Mouse (Mus musculus): ENCODE measurements around the gene Kxd1. TPM values are rescaled to one million over a fixed set of nuclear protein-coding genes. Genes with fewer than 3 reads are reported as not detected.
"Not testable (repeated sequence)": the region's sequence is repeated elsewhere in the genome, so short reads cannot be mapped to it uniquely, and the experiment has no call there.

The Kxd1 gene
- polyA plus RNA-seq, 1 experiment from 2014 or later: 45.5 TPM

DNA sequence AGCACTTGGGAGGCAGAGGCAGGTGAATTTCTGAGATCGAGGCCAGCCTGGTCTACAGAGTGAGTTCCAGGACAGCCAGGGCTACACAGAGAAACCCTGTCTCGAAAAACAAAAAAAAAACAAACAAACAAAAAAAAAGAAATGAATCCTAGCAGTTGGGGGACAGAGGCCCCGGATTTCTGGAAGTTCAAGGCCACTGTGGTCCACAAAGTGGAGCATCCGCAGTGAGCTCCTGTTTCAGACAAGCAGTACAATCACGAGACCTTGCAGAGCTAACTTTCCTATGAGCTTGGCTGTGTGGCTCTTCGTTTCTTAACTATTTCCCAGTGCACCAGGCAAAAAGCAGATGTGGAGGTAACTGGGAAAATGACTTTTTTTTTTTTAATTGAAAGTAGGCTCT is 16.6 kb downstream of the Kxd1 start:
- not testable (repeated sequence) for H3K9ac ChIP-seq (replicated peaks; ENCODE audit: low read depth, low read length); H3K27me3 ChIP-seq (replicated peaks; ENCODE audit: control insufficient read depth, insufficient read depth, low read length); H3K9me3 ChIP-seq (ENCODE audit: control insufficient read depth, low read length); ATAC-seq
- Histone ChIP-seq H3K4me3 (replicated peaks; ENCODE audit: low read length) (peak overlapping the region; percentile 87), H3K4me1 (replicated peaks; ENCODE audit: control insufficient read depth, insufficient read depth, low read length) (peaks cover 18% of the 10 kb centered on the region), H3K4me2 (ENCODE audit: low read length) (peak overlapping the region; percentile 49), H3K27ac (ENCODE audit: low read length) (peak overlapping the region; percentile 33), H3K36me3 (ENCODE audit: control insufficient read depth, insufficient read depth) (peaks cover 11% of the 10 kb centered on the region)
- 89% methylated on average over 6 of the region's 6 CpGs for WGBS

DNA sequence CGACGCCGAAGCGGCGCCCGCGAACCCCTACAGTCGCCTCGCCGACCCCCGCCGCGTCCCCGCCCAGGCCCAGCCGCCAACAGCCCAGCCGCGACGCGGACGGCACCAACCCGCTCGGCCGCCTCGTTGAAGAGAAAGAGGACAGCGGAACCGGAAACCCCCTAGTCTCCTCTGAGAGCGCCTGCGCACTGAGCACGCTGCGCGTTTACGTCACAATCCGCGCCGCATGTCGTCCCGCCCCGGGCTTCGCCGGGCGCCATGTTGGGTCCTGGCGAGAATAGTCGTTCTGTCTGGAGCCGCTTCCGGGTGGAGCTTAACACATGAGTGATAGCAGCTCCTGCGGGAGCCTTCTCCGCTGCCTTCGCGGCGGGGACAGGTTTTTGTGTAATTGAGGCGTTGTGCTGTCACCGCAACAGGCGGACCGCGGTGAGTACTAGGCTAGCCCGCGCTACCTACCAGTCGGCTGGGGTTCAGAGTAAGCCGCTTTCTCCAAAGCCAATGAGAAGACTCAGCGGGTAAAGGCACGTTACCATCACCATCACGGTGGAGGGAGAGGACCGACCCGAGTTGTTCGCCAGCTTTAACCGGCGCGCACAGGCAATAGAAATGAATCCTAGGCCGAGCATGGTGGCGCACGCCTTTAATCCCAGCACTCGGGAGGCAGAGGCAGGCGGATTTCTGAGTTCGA is 17.4 kb downstream of the Kxd1 start, which contains the start of gene Uba52:
Gene Uba52 (minus strand): TSS at position 574 of the 688 bp plus-strand sequence.
- peaks cover 11% of the 10 kb centered on the region for H3K36me3 ChIP-seq (ENCODE audit: control insufficient read depth, insufficient read depth)
- peak within 1 kb of the TSS; percentile 87 for H3K4me3 ChIP-seq (replicated peaks; ENCODE audit: low read length)
- no peaks in the 10 kb centered on the region for H3K9me3 ChIP-seq (ENCODE audit: control insufficient read depth, low read length)
- peak; percentile 87 for ATAC-seq
- WGBS: 1% methylated on average over 66 of the region's 74 CpGs
- H3K27me3 ChIP-seq (replicated peaks; ENCODE audit: control insufficient read depth, insufficient read depth, low read length): no peaks in the 10 kb centered on the region
- peaks cover 25% of the 10 kb centered on the region for H3K4me1 ChIP-seq (replicated peaks; ENCODE audit: control insufficient read depth, insufficient read depth, low read length)
- H3K9ac ChIP-seq (replicated peaks; ENCODE audit: low read depth, low read length): peak within 1 kb of the TSS; percentile 96
- peak within 1 kb of the TSS; percentile 98 for H3K27ac ChIP-seq (ENCODE audit: low read length)
- H3K4me2 ChIP-seq (ENCODE audit: low read length): peak within 1 kb of the TSS; percentile 100

DNA sequence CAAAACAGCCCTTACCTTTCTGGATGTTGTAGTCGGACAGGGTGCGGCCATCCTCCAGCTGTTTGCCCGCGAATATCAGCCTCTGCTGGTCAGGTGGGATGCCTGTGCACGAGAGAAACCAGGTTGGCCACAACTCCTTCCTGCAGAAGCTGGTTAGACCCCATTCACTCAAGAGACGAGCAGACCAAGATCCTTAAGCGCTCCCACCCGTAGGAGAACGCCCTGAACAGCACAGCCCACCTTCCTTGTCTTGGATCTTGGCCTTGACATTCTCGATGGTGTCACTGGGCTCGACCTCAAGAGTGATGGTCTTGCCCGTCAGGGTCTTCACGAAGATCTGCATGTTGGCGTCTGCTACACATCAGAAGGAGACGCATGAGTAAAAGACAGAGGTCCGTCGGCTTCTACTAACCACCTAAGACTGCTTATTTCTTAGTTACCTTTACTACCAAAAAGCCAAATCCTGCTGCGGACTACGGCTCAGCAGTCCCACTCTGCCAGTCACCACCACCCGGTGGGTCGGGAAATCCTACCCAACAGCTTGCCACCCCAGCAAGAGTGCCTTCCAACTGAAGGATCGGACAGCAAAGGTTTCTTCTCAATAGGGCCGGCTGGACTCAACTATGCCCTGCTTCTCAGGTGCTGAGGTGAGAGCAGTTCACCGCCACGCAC is 18.3 kb downstream of the Kxd1 start:
- Histone ChIP-seq H3K4me2 (ENCODE audit: low read length) (peak overlapping the region; percentile 100), H3K27ac (ENCODE audit: low read length) (no peak overlapping the region), H3K4me1 (replicated peaks; ENCODE audit: control insufficient read depth, insufficient read depth, low read length) (peaks cover 35% of the 10 kb centered on the region), H3K4me3 (replicated peaks; ENCODE audit: low read length) (peak overlapping the region; percentile 87), H3K9me3 (ENCODE audit: control insufficient read depth, low read length) (no peaks in the 10 kb centered on the region), H3K9ac (replicated peaks; ENCODE audit: low read depth, low read length) (peak overlapping the region; percentile 96), H3K27me3 (replicated peaks; ENCODE audit: control insufficient read depth, insufficient read depth, low read length) (no peaks in the 10 kb centered on the region), H3K36me3 (ENCODE audit: control insufficient read depth, insufficient read depth) (peaks cover 11% of the 10 kb centered on the region)
- WGBS: 14% methylated on average over 25 of the region's 25 CpGs
- ATAC-seq: no peak

DNA sequence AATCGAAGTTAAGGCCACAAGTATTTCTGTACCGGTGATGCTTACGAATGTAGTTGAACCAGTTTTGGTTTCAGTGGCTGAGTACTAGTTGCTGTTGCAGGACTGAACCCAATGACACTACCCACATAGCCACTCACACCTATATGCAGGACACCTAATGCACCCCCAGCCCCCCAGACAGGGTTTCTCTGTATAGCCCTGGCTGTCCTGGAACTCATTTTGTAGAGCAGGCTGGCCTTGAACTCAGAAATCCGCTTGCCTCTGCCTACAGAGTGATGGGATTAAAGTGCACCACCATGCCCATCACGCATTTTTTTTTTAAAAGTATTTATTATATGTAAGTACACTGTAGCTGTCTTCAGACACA is 20.7 kb downstream of the Kxd1 start:
- peaks cover 17% of the 10 kb centered on the region for H3K27me3 ChIP-seq (replicated peaks; ENCODE audit: control insufficient read depth, insufficient read depth, low read length)
- no peak overlapping the region for H3K4me2 ChIP-seq (ENCODE audit: low read length)
- no peak overlapping the region for H3K9ac ChIP-seq (replicated peaks; ENCODE audit: low read depth, low read length)
- peaks cover 9% of the 10 kb centered on the region for H3K36me3 ChIP-seq (ENCODE audit: control insufficient read depth, insufficient read depth)
- no peak overlapping the region for H3K27ac ChIP-seq (ENCODE audit: low read length)
- 64% methylated on average over 5 of the region's 5 CpGs for WGBS
- no peak for ATAC-seq
- H3K4me3 ChIP-seq (replicated peaks; ENCODE audit: low read length): no peak overlapping the region
- peaks cover 44% of the 10 kb centered on the region for H3K4me1 ChIP-seq (replicated peaks; ENCODE audit: control insufficient read depth, insufficient read depth, low read length)
- no peaks in the 10 kb centered on the region for H3K9me3 ChIP-seq (ENCODE audit: control insufficient read depth, low read length)

DNA sequence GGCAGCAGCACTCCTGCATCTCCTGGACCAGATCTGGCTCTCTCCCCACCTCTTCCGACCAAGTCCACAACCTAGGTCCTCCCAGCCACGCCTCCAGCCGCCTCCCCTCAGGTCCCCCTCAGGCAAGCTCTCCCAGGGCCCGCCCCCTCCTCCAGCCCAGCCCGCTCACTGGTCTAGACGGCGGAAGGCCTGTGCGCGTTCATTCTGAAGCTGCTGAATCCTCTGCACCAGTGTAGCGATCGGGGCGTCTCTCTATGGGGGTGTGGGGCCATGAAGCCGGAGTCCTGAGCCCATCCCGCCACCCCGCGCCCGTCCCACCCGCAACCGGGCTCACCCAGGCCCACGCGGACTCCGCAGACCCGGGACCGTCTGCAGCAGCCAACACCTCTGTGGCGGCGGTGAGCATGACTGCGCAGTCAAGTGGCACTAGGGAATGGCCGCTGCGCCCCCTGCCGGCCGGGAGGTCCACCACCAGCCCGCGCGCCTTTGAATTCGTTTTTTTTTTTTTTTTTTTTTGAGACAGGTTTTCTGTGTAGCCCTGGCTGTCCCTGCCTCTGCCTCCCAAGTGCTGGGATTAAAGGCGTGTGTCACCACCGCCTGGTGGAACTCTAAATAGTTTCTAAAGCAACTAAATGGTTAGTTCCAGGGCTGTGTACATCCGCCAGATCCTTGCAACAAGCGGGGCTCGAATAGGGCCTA is 21.3 kb downstream of the Kxd1 start, which contains the start of gene Rex1bd:
Gene Rex1bd (minus strand): TSS at position 425 of the 699 bp plus-strand sequence.
- H3K4me1 ChIP-seq (replicated peaks; ENCODE audit: control insufficient read depth, insufficient read depth, low read length): peaks cover 45% of the 10 kb centered on the region
- WGBS: 2% methylated on average over 36 of the region's 40 CpGs

DNA sequence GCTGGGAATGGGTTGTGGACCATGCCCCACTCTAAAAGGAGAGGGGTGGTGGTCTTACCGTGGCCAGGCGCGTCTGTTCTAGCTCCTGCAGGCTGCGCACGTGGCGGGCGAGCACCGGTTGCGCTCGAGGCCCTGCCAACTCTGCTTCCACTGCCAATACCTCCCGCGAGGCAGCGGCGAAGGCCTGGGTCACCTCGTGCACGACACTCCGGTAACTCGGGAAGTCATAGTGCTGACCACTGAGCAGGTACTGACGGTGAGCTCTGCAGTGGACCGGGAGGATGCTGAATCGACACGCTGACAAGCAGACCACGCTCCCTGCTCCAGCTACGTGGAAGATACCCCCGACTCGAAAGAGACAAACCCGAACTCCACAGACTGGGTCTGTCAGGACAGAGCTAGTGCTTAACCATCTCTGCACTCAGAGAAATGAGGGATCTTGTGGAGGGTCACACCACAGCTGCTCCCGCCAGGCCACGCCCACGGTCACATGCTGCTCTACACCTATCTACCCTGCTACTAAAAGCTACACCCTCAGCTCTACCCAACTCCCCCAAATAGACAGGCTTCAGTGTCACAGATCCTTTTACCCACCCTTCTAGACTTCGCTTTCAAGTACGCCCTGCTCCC is 21.9 kb downstream of the Kxd1 start:
- ATAC-seq: no peak; the same call in 1 of the 2 replicates
- Histone ChIP-seq H3K4me1 (replicated peaks; ENCODE audit: control insufficient read depth, insufficient read depth, low read length) (peaks cover 45% of the 10 kb centered on the region), H3K9me3 (ENCODE audit: control insufficient read depth, low read length) (no peaks in the 10 kb centered on the region), H3K4me3 (replicated peaks; ENCODE audit: low read length) (peak overlapping the region; percentile 78), H3K27me3 (replicated peaks; ENCODE audit: control insufficient read depth, insufficient read depth, low read length) (peaks cover 28% of the 10 kb centered on the region), H3K36me3 (ENCODE audit: control insufficient read depth, insufficient read depth) (peaks cover 9% of the 10 kb centered on the region), H3K9ac (replicated peaks; ENCODE audit: low read depth, low read length) (peak overlapping the region; percentile 95), H3K4me2 (ENCODE audit: low read length) (peak overlapping the region; percentile 95), H3K27ac (ENCODE audit: low read length) (peak overlapping the region; percentile 94)
- 32% methylated on average over 32 of the region's 32 CpGs for WGBS

More for the DNA sequence above, 21.3 kb downstream of the Kxd1 start, which contains the start of gene Rex1bd:
- no peaks in the 10 kb centered on the region for H3K9me3 ChIP-seq (ENCODE audit: control insufficient read depth, low read length)
- H3K4me3 ChIP-seq (replicated peaks; ENCODE audit: low read length): peak within 1 kb of the TSS; percentile 78
- peak within 1 kb of the TSS; percentile 95 for H3K4me2 ChIP-seq (ENCODE audit: low read length)
- H3K36me3 ChIP-seq (ENCODE audit: control insufficient read depth, insufficient read depth): peaks cover 9% of the 10 kb centered on the region
- peak within 1 kb of the TSS; percentile 95 for H3K9ac ChIP-seq (replicated peaks; ENCODE audit: low read depth, low read length)
- peak within 1 kb of the TSS; percentile 94 for H3K27ac ChIP-seq (ENCODE audit: low read length)
- ATAC-seq: peak; percentile 84
- H3K27me3 ChIP-seq (replicated peaks; ENCODE audit: control insufficient read depth, insufficient read depth, low read length): peaks cover 22% of the 10 kb centered on the region

DNA sequence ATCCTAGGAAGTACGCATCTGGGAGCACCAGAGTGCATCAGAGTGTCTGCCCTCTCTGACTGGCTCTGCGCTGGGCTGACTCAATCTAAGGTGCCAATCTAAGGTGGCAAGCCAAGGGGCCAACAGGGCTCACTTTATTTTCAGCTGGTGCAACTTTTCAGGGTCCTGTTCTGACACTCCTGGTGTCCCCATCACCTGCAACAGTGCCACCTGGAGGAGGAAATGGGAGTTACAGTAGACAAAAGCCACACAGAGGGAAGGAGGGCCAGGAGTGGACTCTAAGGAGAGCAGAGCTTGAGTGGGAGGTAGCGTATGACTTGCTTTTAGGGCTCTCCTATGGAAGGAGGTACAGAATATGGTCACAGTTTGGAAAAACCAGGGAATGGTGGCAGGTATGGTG is 22.9 kb downstream of the Kxd1 start:
- H3K27ac ChIP-seq (ENCODE audit: low read length): no peak overlapping the region
- no peak overlapping the region for H3K4me3 ChIP-seq (replicated peaks; ENCODE audit: low read length)
- H3K36me3 ChIP-seq (ENCODE audit: control insufficient read depth, insufficient read depth): peaks cover 9% of the 10 kb centered on the region
- no peak overlapping the region; the same call in 1 of the 2 replicates for H3K9ac ChIP-seq (replicated peaks; ENCODE audit: low read depth, low read length)
- 81% methylated on average over 3 of the region's 3 CpGs for WGBS
- peaks cover 46% of the 10 kb centered on the region for H3K4me1 ChIP-seq (replicated peaks; ENCODE audit: control insufficient read depth, insufficient read depth, low read length)
- H3K4me2 ChIP-seq (ENCODE audit: low read length): no peak overlapping the region
- peaks cover 2% of the 10 kb centered on the region; the same call in 1 of the 2 replicates for H3K9me3 ChIP-seq (ENCODE audit: control insufficient read depth, low read length)
- ATAC-seq: no peak
- H3K27me3 ChIP-seq (replicated peaks; ENCODE audit: control insufficient read depth, insufficient read depth, low read length): peaks cover 37% of the 10 kb centered on the region

DNA sequence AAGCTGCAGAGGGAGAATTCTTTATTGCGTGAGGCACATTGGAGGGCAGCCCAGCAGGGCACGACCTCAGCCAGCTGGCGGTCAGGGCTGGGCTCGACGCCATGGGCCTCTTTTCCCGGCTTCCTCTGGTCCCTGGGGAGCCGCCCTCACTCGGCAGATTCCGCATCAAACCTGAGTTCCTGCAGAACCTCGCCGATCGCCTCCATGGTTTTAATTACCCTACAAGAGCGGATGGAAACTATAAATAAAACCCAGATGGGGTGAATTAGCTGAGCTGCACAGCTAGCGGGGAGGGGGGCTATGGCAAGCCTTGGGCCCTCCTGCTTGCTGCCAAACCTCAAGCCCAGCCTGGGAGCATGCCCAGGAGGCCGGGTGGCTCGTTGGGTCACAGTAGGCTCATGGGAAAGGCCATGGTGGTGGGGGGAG is 23.5 kb downstream of the Kxd1 start:
- no peak overlapping the region for H3K4me2 ChIP-seq (ENCODE audit: low read length)
- peaks cover 9% of the 10 kb centered on the region for H3K36me3 ChIP-seq (ENCODE audit: control insufficient read depth, insufficient read depth)
- H3K4me1 ChIP-seq (replicated peaks; ENCODE audit: control insufficient read depth, insufficient read depth, low read length): peaks cover 41% of the 10 kb centered on the region
- no peak overlapping the region for H3K4me3 ChIP-seq (replicated peaks; ENCODE audit: low read length)
- peaks cover 2% of the 10 kb centered on the region; the same call in 1 of the 2 replicates for H3K9me3 ChIP-seq (ENCODE audit: control insufficient read depth, low read length)
- no peak overlapping the region; the same call in 1 of the 2 replicates for H3K9ac ChIP-seq (replicated peaks; ENCODE audit: low read depth, low read length)
- H3K27ac ChIP-seq (ENCODE audit: low read length): no peak overlapping the region
- no peak for ATAC-seq
- 59% methylated on average over 16 of the region's 16 CpGs for WGBS
- H3K27me3 ChIP-seq (replicated peaks; ENCODE audit: control insufficient read depth, insufficient read depth, low read length): peaks cover 41% of the 10 kb centered on the region

All from forebrain, embryonic 16.5 days (tissue).